Mouse (Mus musculus) small intestine, adult 2 months (tissue): Measurements from ENCODE around the gene Focad. TPM values are rescaled to one million over a fixed set of nuclear protein-coding genes. Genes with fewer than 3 reads are reported as not detected.

ENCODE experiments used
- H3K27ac ChIP-seq: fragments of 200-500 bp; 2 replicates; pipeline ENCODE4 v1.5.1; 2012; ENCODE audit warnings: low read depth, low read length, control low read depth, inconsistent platforms; ENCODE audit not compliant: insufficient read depth
- H3K27me3 ChIP-seq: fragments of 200-500 bp; 2 replicates; pipeline ENCODE4 v1.6.1; 2012; ENCODE audit warnings: mild to moderate bottlenecking, moderate library complexity, low read length, inconsistent platforms; ENCODE audit not compliant: control insufficient read depth, insufficient read depth
- H3K36me3 ChIP-seq: fragments of 200-500 bp; 2 replicates; pipeline ENCODE4 v1.6.1; 2012; ENCODE audit warnings: mild to moderate bottlenecking, low read length, control low read depth, inconsistent platforms; ENCODE audit not compliant: control insufficient read depth, insufficient read depth
- H3K4me1 ChIP-seq: fragments of 200-500 bp; 2 replicates; pipeline ENCODE4 v1.6.1; 2012; ENCODE audit warnings: low read length, inconsistent platforms, mixed read lengths; ENCODE audit not compliant: control insufficient read depth, insufficient read depth, insufficient read length
- H3K4me3 ChIP-seq: fragments of 200-500 bp; 2 replicates; pipeline ENCODE4 v1.5.1; 2012; ENCODE audit warnings: low read depth, mild to moderate bottlenecking, control low read depth, inconsistent platforms, low read length, moderate library complexity
- CTCF ChIP-seq: fragments of 200-500 bp; IDR thresholded peaks from 2 replicates; pipeline ENCODE4 v1.5.1; 2012; ENCODE audit warnings: low read depth, mild to moderate bottlenecking, control low read depth, inconsistent platforms, low read length, moderate library complexity, mixed read lengths; ENCODE audit not compliant: insufficient replicate concordance, insufficient read length; ENCODE audit errors: extremely low read depth
- POLR2A ChIP-seq: fragments of 200-500 bp; IDR thresholded peaks from 2 replicates; pipeline ENCODE4 v1.6.1; 2012; ENCODE audit warnings: low read depth, mild to moderate bottlenecking, control low read depth, inconsistent platforms, low read length, moderate library complexity
- WGBS: fragments of 180-500 bp; shearing (Covaris S2); methylation state at CpG from one replicate; pipeline ENCODE4 v1.1.7; 2018; 5-methylcytosine and 5-hydroxymethylcytosine counted together
- polyA plus RNA-seq: library from polyadenylated mRNA; depleted of rRNA; stranded (reverse); fragments of >200 nt; gene quantifications from 2 replicates; pipeline ENCODE4 v1.2.3, GENCODE M21; 2012

The Focad gene
- polyA plus RNA-seq, 1 experiment: 2.2 TPM

DNA sequence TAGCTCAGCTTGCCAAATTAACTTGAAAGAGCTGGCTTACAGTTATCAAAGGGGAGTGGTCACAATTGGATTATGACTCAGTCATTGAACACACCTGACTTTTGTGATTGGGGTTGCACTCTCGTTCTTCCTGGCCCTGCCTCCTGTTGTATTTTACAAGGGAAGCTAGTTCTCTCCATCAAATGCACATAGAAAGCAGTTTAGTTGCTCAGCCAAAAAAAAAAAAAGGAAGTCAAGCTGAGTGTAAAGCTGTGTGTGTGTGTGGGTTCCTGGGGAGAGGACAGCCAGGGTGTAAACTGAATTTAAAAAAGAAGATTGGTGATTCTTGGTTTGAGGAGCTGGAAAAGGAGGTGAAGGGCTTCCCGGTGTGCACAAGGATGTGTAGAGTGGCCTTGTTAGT is 343.5 kb downstream of the Focad start:
- Histone ChIP-seq H3K27ac (no peak overlapping the region; the same call in 1 of the 2 replicates), H3K4me1 (peaks cover 6% of the 10 kb centered on the region; the same call in 1 of the 2 replicates), H3K36me3 (no peaks in the 10 kb centered on the region), H3K27me3 (no peaks in the 10 kb centered on the region), H3K4me3 (no peak overlapping the region)
- WGBS: 12% methylated on average over 2 of the region's 2 CpGs
- TF ChIP-seq POLR2A (no peak), CTCF (no peak)

GRCm38 (mm10) chr4:88438326-88438989 is 344.0 kb downstream of the Focad start, which contains the start of gene Hacd4:
TSS of gene Hacd4 (minus strand) at chr4:88438928.
- H3K36me3 ChIP-seq: no peaks in the 10 kb centered on the region
- H3K4me3 ChIP-seq: peak within 1 kb of the TSS; percentile 64
- H3K27ac ChIP-seq: no peak within 1 kb of the TSS; the same call in 1 of the 2 replicates
- H3K4me1 ChIP-seq: peaks cover 6% of the 10 kb centered on the region; the same call in 1 of the 2 replicates
- TF ChIP-seq POLR2A: no peak
- no peak for TF ChIP-seq CTCF
- 7% methylated on average over 14 of the region's 14 CpGs for WGBS
- no peaks in the 10 kb centered on the region for H3K27me3 ChIP-seq

DNA sequence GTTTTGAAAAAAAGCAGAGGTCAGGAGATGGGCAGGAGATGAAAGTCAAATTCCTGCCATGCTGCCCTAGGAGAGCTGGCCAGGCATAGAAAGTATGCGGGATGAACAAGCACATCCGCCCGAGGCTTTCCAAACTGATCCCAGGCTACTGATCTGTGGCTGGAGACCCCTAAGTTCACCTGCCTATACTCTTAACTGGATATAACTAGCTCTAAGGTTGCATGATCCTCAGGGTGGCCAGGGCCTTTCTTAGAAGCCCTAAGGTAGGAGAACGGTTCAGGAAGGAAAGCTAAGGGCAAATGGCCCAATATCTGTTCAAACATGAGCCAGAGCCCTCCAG is 344.5 kb downstream of the Focad start:
- no peaks in the 10 kb centered on the region for H3K27me3 ChIP-seq
- 15% methylated on average over 4 of the region's 4 CpGs for WGBS
- peak overlapping the region; percentile 64; the same call in 1 of the 2 replicates for H3K4me3 ChIP-seq
- TF ChIP-seq POLR2A (no peak), CTCF (no peak)
- no peaks in the 10 kb centered on the region for H3K36me3 ChIP-seq
- H3K4me1 ChIP-seq: peaks cover 6% of the 10 kb centered on the region; the same call in 1 of the 2 replicates
- no peak overlapping the region for H3K27ac ChIP-seq

- H3K4me1 ChIP-seq: peaks cover 6% of the 10 kb centered on the region; the same call in 1 of the 2 replicates
- no peak for TF ChIP-seq CTCF
- no peak for TF ChIP-seq POLR2A
- H3K27me3 ChIP-seq: no peaks in the 10 kb centered on the region
- 0 out of 2 replicates have a peak overlapping the region, but pooled peaks have one; percentile 16 for H3K4me3 ChIP-seq
- no peaks in the 10 kb centered on the region for H3K36me3 ChIP-seq
- H3K27ac ChIP-seq: peak overlapping the region; percentile 51
- WGBS: 72% methylated on average over 6 of the region's 6 CpGs
Measured at GRCm38 (mm10) chr4:88439669-88440123, 345.3 kb downstream of the Focad start.

GRCm38 (mm10) chr4:88440814-88441213 is 346.4 kb downstream of the Focad start:
- H3K36me3 ChIP-seq: no peaks in the 10 kb centered on the region
- TF ChIP-seq CTCF: no peak
- no peak for TF ChIP-seq POLR2A
- H3K27me3 ChIP-seq: no peaks in the 10 kb centered on the region
- H3K4me3 ChIP-seq: no peak overlapping the region
- peaks cover 6% of the 10 kb centered on the region; the same call in 1 of the 2 replicates for H3K4me1 ChIP-seq
- H3K27ac ChIP-seq: no peak overlapping the region
- WGBS: 82% methylated on average over 7 of the region's 7 CpGs

DNA sequence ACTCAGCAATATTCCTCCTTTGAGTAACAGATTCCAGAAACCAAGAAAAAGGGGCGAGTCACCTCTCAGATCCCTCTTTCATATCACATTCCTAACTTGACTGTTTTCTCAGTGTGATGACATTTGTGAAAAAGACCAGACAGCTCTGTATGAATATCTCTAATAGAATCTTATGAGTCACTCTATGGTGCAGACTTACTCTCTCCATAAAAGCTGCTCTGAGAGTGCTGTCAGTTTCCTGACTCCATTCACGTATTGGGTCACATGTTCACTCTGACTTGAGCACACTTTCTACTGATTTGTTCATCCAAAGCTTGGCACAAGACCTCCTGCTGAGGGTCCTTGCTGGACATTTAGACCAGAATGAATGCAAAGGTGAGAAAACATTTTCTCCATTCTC is 354.5 kb downstream of the Focad start:
- TF ChIP-seq POLR2A (no peak), CTCF (no peak)
- Histone ChIP-seq H3K27ac (no peak overlapping the region), H3K4me1 (no peaks in the 10 kb centered on the region), H3K4me3 (no peak overlapping the region), H3K27me3 (no peaks in the 10 kb centered on the region), H3K36me3 (no peaks in the 10 kb centered on the region)
- WGBS: 68% methylated on average over 2 of the region's 2 CpGs

- no peaks in the 10 kb centered on the region for H3K27me3 ChIP-seq
- no peaks in the 10 kb centered on the region for H3K36me3 ChIP-seq
- H3K4me3 ChIP-seq: no peak overlapping the region
- TF ChIP-seq CTCF: no peak
- no peak for TF ChIP-seq POLR2A
- no peaks in the 10 kb centered on the region for H3K4me1 ChIP-seq
- 81% methylated on average over 1 of the region's 1 CpGs for WGBS
- no peak overlapping the region for H3K27ac ChIP-seq
Measured at GRCm38 (mm10) chr4:88450087-88450765, 355.8 kb downstream of the Focad start.
